Mouse (Mus musculus): ENCODE data around the gene Ehd4. TPM values are rescaled to one million over a fixed set of nuclear protein-coding genes. Genes with fewer than 3 reads are reported as not detected.

Gene Ehd4
- polyA plus RNA-seq, 1 experiment from 2014 or later = 35.4 TPM

DNA sequence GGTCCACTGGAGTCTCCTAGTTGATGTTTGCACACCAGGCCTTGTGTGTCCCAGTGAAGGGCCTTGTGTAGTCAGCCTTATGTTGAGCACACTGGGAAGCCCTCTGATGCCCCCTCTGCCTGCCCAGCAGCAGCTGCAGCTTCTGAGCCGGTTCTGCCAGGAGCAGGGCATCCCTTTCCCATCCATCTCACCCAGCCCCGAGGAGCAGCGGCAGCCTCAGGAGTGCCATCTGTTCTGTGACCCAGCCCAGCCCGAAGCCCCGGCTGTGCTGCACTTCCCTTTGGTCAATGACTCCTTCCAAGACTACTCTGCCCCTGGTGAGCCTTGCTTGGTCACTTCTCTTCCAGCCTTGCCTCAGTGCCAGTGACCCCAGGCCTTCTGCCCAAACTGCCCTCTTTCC is 113.4 kb downstream of the Ehd4 start:
- no peak overlapping the region for H3K4me3 ChIP-seq (ENCODE audit: low read depth, low read length)
- WGBS = 88% methylated on average over 5 of the region's 5 CpGs
- no peak overlapping the region for H3K4me2 ChIP-seq (ENCODE audit: low read length)
- H3K36me3 ChIP-seq (ENCODE audit: control insufficient read depth, insufficient read depth, low read length) = peaks cover 63% of the 10 kb centered on the region
- ATAC-seq (replicated peaks; ENCODE audit: low FRiP score, low TSS enrichment, low read depth) (no peak), DNase-seq (ENCODE audit: low spot score) (no peak)
- peaks cover 11% of the 10 kb centered on the region for H3K4me1 ChIP-seq (replicated peaks; ENCODE audit: control insufficient read depth, insufficient read depth, low read length)
- no peak overlapping the region for H3K9ac ChIP-seq (ENCODE audit: low read length)
- H3K9me3 ChIP-seq (ENCODE audit: control insufficient read depth, low read length) = no peaks in the 10 kb centered on the region
- no peaks in the 10 kb centered on the region for H3K27me3 ChIP-seq (replicated peaks; ENCODE audit: control insufficient read depth, insufficient read depth, low read length)
- H3K27ac ChIP-seq (ENCODE audit: low read depth) = no peak overlapping the region

Other genes starting within 250 kb of the Ehd4 start
- 3.6 and 3.9 TPM in 2 replicates for gene Mapkbp1, start 181.9 kb downstream of the Ehd4 start, polyA plus RNA-seq (2014; fragmentation: Nextera tagmentation; extraction: Ambion mirVana)
- gene Jmjd7, start 127.1 kb downstream of the Ehd4 start, polyA plus RNA-seq (2014; fragmentation: Nextera tagmentation; extraction: Ambion mirVana) = 18.9 and 20.1 TPM in 2 replicates
- 2.2 and 3.0 TPM in 2 replicates for gene Gm28042, start 127.1 kb downstream of the Ehd4 start, polyA plus RNA-seq (2014; fragmentation: Nextera tagmentation; extraction: Ambion mirVana)
- gene Pla2g4b, start 121.2 kb downstream of the Ehd4 start, polyA plus RNA-seq (2014; fragmentation: Nextera tagmentation; extraction: Ambion mirVana) = 0.72 and 1.4 TPM in 2 replicates
- gene Pla2g4e, start 90.7 kb upstream of the Ehd4 start, polyA plus RNA-seq (2014; fragmentation: Nextera tagmentation; extraction: Ambion mirVana) = 0.05 and 0.07 TPM in 2 replicates
- gene Pla2g4d, start 134.6 kb upstream of the Ehd4 start, polyA plus RNA-seq (2014; fragmentation: Nextera tagmentation; extraction: Ambion mirVana) = 0.04 and 0.09 TPM in 2 replicates
- 0.11 and 0.27 TPM in 2 replicates for gene Pla2g4f, start 159.6 kb upstream of the Ehd4 start, polyA plus RNA-seq (2014; fragmentation: Nextera tagmentation; extraction: Ambion mirVana)
- gene Vps39, start 198.5 kb upstream of the Ehd4 start, polyA plus RNA-seq (2014; fragmentation: Nextera tagmentation; extraction: Ambion mirVana) = 24.6 and 25.1 TPM in 2 replicates
- gene Ganc, start 249.3 kb upstream of the Ehd4 start, polyA plus RNA-seq (2014; fragmentation: Nextera tagmentation; extraction: Ambion mirVana) = 7.4 and 9.4 TPM in 2 replicates
- 12.4 and 13.8 TPM in 2 replicates for gene Tmem87a, start 249.5 kb upstream of the Ehd4 start, polyA plus RNA-seq (2014; fragmentation: Nextera tagmentation; extraction: Ambion mirVana)

Data from intestine, embryonic 14.5 days (tissue).